Mouse (Mus musculus): ENCODE data around the gene Cnfn. TPM values are rescaled to one million over a fixed set of nuclear protein-coding genes. Genes with fewer than 3 reads are reported as not detected.

The Cnfn gene
- polyA plus RNA-seq, 1 experiment from 2014 or later: not detected

DNA sequence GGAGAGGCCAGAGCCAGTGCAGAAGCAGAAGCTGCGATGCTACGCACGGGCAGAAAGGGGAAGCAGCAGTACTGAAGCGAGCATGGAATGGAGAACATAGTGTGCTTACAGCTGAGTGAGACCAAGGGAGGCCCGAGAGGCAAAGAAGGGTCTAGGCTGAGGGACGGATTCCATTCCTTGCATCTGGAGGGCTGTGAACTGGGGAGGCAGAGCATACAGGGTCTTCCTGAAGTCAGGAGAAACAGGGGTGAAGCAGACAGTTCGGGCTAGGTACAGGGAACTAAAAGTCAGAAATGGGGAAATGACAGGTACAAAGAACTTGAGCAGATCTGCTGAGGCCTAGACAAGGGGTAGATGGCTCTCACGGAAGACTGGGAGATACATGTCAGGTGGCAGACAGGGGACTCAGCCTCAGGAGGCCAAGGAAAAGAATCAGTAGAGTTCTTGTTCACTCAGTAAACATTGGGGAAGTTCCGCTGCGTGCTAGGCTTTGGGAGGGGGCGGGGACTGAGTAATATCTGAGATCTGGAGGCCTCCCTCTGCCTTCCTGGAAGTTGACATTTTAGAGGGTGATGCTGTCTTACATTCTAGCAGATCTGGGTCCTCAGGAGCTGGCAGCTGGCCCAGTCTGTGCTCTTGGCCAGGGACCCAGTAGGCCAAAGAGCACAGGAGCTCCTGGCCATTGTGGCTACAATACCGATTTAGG is 16.5 kb upstream of the Cnfn start:
- H3K4me2 ChIP-seq (ENCODE audit: low read depth, severe bottlenecking): no peak overlapping the region
- H3K4me3 ChIP-seq (ENCODE audit: low read depth, low read length): no peak overlapping the region
- H3K9me3 ChIP-seq (ENCODE audit: control insufficient read depth, low read length): no peaks in the 10 kb centered on the region
- peaks cover 8% of the 10 kb centered on the region; the same call in 1 of the 2 replicates for H3K36me3 ChIP-seq (ENCODE audit: control insufficient read depth, insufficient read depth, low read length)
- WGBS: 85% methylated on average over 12 of the region's 12 CpGs
- H3K27ac ChIP-seq (replicated peaks; ENCODE audit: low read depth, low read length): no peak overlapping the region
- no peaks in the 10 kb centered on the region for H3K27me3 ChIP-seq (ENCODE audit: control insufficient read depth, insufficient read depth, low read length)
- ATAC-seq (ENCODE audit: insufficient number of reproducible peaks, low FRiP score, low TSS enrichment, low read depth) (no peak), DNase-seq (ENCODE audit: low spot score) (no peak)
- H3K9ac ChIP-seq (ENCODE audit: low read length): no peak overlapping the region
- H3K4me1 ChIP-seq (ENCODE audit: control insufficient read depth, insufficient read depth, low read length): no peaks in the 10 kb centered on the region

DNA sequence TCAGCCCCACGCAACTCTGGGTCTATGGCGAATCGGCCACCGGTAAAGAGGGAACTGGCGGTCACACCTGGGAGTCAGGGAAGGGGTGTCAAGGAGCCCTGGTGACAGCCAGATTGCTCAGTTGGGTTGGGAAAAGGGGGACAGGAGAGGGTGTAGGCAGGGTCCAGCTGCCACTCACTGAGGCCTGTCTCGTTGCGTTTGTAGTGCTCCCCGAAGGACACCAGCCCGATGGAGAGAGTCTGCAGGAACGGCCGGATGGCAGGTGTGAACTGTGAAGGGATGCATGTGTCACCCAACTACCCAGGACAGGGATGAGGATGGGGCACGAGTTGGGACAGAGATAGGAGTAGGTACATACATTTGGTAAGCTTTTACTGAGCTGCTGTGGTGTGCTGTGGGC is 15.7 kb upstream of the Cnfn start:
- no peak for DNase-seq (ENCODE audit: low spot score)
- Histone ChIP-seq H3K4me2 (ENCODE audit: low read depth, severe bottlenecking) (no peak overlapping the region), H3K27me3 (ENCODE audit: control insufficient read depth, insufficient read depth, low read length) (no peaks in the 10 kb centered on the region), H3K4me1 (ENCODE audit: control insufficient read depth, insufficient read depth, low read length) (no peaks in the 10 kb centered on the region; the same call in 1 of the 2 replicates), H3K9me3 (ENCODE audit: control insufficient read depth, low read length) (no peaks in the 10 kb centered on the region), H3K4me3 (ENCODE audit: low read depth, low read length) (no peak overlapping the region), H3K36me3 (ENCODE audit: control insufficient read depth, insufficient read depth, low read length) (peaks cover 8% of the 10 kb centered on the region; the same call in 1 of the 2 replicates), H3K27ac (replicated peaks; ENCODE audit: low read depth, low read length) (no peak overlapping the region), H3K9ac (ENCODE audit: low read length) (no peak overlapping the region)
- 92% methylated on average over 12 of the region's 12 CpGs for WGBS
- no peak for ATAC-seq (ENCODE audit: insufficient number of reproducible peaks, low FRiP score, low TSS enrichment, low read depth)

DNA sequence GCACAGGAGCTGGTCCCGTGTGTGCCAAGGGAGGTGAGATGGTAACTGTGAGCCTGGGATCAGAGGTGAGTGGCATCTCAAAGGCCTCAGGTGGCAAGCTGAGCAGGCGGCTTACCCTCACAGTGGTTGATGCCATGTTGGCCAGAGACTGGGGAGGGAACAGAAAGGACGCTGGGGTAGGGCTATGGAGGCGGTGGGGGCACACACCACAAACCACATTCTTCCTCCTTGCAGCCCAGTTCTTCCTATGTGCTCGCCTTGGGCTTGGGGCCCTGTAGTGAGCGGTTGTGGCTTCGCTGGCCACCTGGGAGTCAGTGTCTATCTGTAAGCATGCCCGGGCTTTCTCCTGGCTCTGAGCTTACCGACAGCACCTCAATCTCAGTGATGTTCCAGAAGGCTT is 15.3 kb upstream of the Cnfn start:
- DNase-seq (ENCODE audit: low spot score): no peak
- H3K9ac ChIP-seq (ENCODE audit: low read length): no peak overlapping the region
- peaks cover 8% of the 10 kb centered on the region; the same call in 1 of the 2 replicates for H3K36me3 ChIP-seq (ENCODE audit: control insufficient read depth, insufficient read depth, low read length)
- no peak for ATAC-seq (ENCODE audit: insufficient number of reproducible peaks, low FRiP score, low TSS enrichment, low read depth)
- no peak overlapping the region for H3K27ac ChIP-seq (replicated peaks; ENCODE audit: low read depth, low read length)
- no peak overlapping the region for H3K4me2 ChIP-seq (ENCODE audit: low read depth, severe bottlenecking)
- peaks cover 3% of the 10 kb centered on the region; the same call in 1 of the 2 replicates for H3K4me1 ChIP-seq (ENCODE audit: control insufficient read depth, insufficient read depth, low read length)
- 89% methylated on average over 9 of the region's 9 CpGs for WGBS
- no peak overlapping the region for H3K4me3 ChIP-seq (ENCODE audit: low read depth, low read length)
- no peaks in the 10 kb centered on the region for H3K9me3 ChIP-seq (ENCODE audit: control insufficient read depth, low read length)
- no peaks in the 10 kb centered on the region for H3K27me3 ChIP-seq (ENCODE audit: control insufficient read depth, insufficient read depth, low read length)

DNA sequence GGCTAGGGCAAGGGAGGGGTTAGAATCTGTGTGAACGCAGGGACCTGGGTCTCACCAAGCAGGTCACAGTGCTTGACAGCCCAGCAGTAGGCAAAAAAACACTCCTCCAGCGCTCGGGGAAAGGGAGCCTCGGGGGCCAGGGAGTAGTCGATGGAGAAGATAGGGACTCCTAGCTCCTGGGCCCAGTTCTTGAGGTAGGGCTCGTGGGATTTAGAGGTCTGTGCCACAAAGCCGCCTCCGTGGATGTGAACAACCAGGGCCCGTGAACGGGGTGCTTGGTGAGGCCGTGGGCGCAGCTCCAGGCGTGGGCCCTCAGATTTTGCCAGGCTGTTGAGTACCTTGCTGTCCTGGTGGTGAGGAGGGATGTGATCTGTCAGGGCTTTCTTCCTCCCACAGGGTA is 14.8 kb upstream of the Cnfn start:
- 85% methylated on average over 13 of the region's 13 CpGs for WGBS
- Histone ChIP-seq H3K9me3 (ENCODE audit: control insufficient read depth, low read length) (no peaks in the 10 kb centered on the region), H3K36me3 (ENCODE audit: control insufficient read depth, insufficient read depth, low read length) (peaks cover 8% of the 10 kb centered on the region; the same call in 1 of the 2 replicates), H3K4me2 (ENCODE audit: low read depth, severe bottlenecking) (no peak overlapping the region), H3K4me3 (ENCODE audit: low read depth, low read length) (no peak overlapping the region), H3K9ac (ENCODE audit: low read length) (no peak overlapping the region), H3K27me3 (ENCODE audit: control insufficient read depth, insufficient read depth, low read length) (no peaks in the 10 kb centered on the region), H3K4me1 (ENCODE audit: control insufficient read depth, insufficient read depth, low read length) (peaks cover 3% of the 10 kb centered on the region; the same call in 1 of the 2 replicates), H3K27ac (replicated peaks; ENCODE audit: low read depth, low read length) (no peak overlapping the region)
- ATAC-seq (ENCODE audit: insufficient number of reproducible peaks, low FRiP score, low TSS enrichment, low read depth) (no peak), DNase-seq (ENCODE audit: low spot score) (no peak)

DNA sequence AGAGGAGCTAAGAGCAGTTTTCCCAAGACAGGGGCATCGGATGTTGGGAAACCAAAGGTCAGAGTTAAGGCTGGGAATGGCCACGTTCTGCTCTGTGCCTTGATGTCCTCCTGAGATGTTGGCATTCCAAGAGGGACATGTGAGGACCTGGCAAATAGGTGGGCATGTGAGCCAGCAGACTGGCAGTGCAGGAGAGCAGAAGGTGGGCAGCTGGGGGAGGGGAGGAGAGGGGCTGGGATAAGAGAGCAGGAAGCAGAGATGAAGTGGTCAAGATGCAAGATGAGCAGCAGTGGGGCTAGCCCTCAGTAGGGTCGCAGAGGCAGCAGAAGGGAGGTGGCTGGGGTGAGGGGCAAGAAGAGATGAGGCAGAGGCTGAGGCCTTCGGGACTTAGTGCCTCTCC is 14.4 kb upstream of the Cnfn start:
- 84% methylated on average over 4 of the region's 4 CpGs for WGBS
- H3K9me3 ChIP-seq (ENCODE audit: control insufficient read depth, low read length): no peaks in the 10 kb centered on the region
- H3K27me3 ChIP-seq (ENCODE audit: control insufficient read depth, insufficient read depth, low read length): no peaks in the 10 kb centered on the region
- H3K4me2 ChIP-seq (ENCODE audit: low read depth, severe bottlenecking): no peak overlapping the region
- H3K36me3 ChIP-seq (ENCODE audit: control insufficient read depth, insufficient read depth, low read length): peaks cover 8% of the 10 kb centered on the region; the same call in 1 of the 2 replicates
- H3K9ac ChIP-seq (ENCODE audit: low read length): no peak overlapping the region
- ATAC-seq (ENCODE audit: insufficient number of reproducible peaks, low FRiP score, low TSS enrichment, low read depth) (no peak), DNase-seq (ENCODE audit: low spot score) (no peak)
- no peak overlapping the region for H3K4me3 ChIP-seq (ENCODE audit: low read depth, low read length)
- peaks cover 6% of the 10 kb centered on the region; the same call in 1 of the 2 replicates for H3K4me1 ChIP-seq (ENCODE audit: control insufficient read depth, insufficient read depth, low read length)
- H3K27ac ChIP-seq (replicated peaks; ENCODE audit: low read depth, low read length): no peak overlapping the region

DNA sequence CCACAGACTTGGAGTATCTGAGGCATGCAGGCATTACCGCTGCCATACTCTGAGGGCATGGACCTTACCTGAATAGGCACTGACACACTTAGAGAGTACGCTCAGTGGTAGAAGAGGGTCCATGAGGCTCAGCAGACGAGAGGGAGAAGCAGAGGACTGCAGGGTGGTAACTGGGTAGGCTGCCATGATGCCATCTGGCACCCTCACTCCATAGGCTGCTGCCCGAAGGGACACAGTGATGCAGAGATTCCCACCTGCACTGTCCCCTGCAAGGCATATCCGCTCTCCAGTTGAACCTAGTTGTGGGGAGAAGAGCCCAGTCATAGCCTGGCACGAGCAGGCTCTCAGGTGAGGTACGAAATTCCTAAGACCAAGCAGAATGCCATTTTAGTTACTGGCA is 13.9 kb upstream of the Cnfn start:
- Histone ChIP-seq H3K4me1 (ENCODE audit: control insufficient read depth, insufficient read depth, low read length) (peaks cover 6% of the 10 kb centered on the region; the same call in 1 of the 2 replicates), H3K36me3 (ENCODE audit: control insufficient read depth, insufficient read depth, low read length) (peaks cover 8% of the 10 kb centered on the region; the same call in 1 of the 2 replicates), H3K9ac (ENCODE audit: low read length) (no peak overlapping the region), H3K27ac (replicated peaks; ENCODE audit: low read depth, low read length) (no peak overlapping the region), H3K4me2 (ENCODE audit: low read depth, severe bottlenecking) (no peak overlapping the region), H3K9me3 (ENCODE audit: control insufficient read depth, low read length) (no peaks in the 10 kb centered on the region), H3K4me3 (ENCODE audit: low read depth, low read length) (no peak overlapping the region), H3K27me3 (ENCODE audit: control insufficient read depth, insufficient read depth, low read length) (no peaks in the 10 kb centered on the region)
- 88% methylated on average over 7 of the region's 7 CpGs for WGBS
- no peak for ATAC-seq (ENCODE audit: insufficient number of reproducible peaks, low FRiP score, low TSS enrichment, low read depth)
- DNase-seq (ENCODE audit: low spot score): no peak

DNA sequence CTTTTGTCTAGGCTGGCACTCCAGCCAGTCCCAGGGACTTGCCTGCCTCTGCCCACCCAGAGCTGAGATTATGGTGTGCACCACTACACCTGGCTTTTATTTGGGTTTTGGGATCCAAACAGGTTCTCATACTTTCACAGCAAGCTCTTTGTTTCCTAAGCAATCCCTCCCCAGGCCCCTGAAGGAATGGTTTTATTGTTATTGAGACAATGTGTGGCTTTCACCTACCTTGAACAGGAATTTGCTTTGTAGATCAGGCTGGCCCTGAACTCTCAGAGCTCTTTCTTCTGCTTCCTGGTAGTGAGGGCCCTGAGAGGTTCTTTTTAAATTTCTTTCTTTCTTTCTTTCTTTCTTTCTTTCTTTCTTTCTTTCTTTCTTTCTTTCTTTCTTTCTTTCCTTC is 13.0 kb upstream of the Cnfn start:
- H3K27me3 ChIP-seq (ENCODE audit: control insufficient read depth, insufficient read depth, low read length): no peaks in the 10 kb centered on the region
- H3K4me2 ChIP-seq (ENCODE audit: low read depth, severe bottlenecking): no peak overlapping the region
- peaks cover 6% of the 10 kb centered on the region; the same call in 1 of the 2 replicates for H3K4me1 ChIP-seq (ENCODE audit: control insufficient read depth, insufficient read depth, low read length)
- no peak for DNase-seq (ENCODE audit: low spot score)
- peaks cover 8% of the 10 kb centered on the region; the same call in 1 of the 2 replicates for H3K36me3 ChIP-seq (ENCODE audit: control insufficient read depth, insufficient read depth, low read length)
- H3K27ac ChIP-seq (replicated peaks; ENCODE audit: low read depth, low read length): no peak overlapping the region
- no peak for ATAC-seq (ENCODE audit: insufficient number of reproducible peaks, low FRiP score, low TSS enrichment, low read depth)
- H3K4me3 ChIP-seq (ENCODE audit: low read depth, low read length): no peak overlapping the region
- no peak overlapping the region for H3K9ac ChIP-seq (ENCODE audit: low read length)
- H3K9me3 ChIP-seq (ENCODE audit: control insufficient read depth, low read length): no peaks in the 10 kb centered on the region

DNA sequence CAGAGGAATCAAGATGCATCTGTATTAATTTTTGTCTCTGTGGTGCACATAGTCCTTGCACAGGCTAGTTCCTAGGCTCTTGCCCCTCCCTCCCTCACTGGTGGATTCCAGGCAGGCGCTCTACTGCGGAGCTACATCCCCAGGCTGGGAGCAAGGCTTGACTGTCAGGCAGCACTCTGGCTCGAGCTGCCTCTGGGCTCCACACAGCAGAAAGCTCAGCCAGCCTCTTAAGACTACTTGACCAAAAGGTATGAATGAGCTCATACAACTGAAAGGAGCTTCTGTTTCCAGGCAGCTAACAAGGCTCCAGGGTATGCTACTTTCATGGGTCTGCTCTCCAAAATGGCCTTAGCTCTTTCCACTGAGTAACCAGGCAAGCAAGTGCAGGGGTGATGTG is 11.8 kb upstream of the Cnfn start:
- Histone ChIP-seq H3K27ac (replicated peaks; ENCODE audit: low read depth, low read length) (no peak overlapping the region), H3K4me1 (ENCODE audit: control insufficient read depth, insufficient read depth, low read length) (peaks cover 8% of the 10 kb centered on the region; the same call in 1 of the 2 replicates), H3K4me3 (ENCODE audit: low read depth, low read length) (no peak overlapping the region), H3K27me3 (ENCODE audit: control insufficient read depth, insufficient read depth, low read length) (no peaks in the 10 kb centered on the region), H3K4me2 (ENCODE audit: low read depth, severe bottlenecking) (no peak overlapping the region), H3K36me3 (ENCODE audit: control insufficient read depth, insufficient read depth, low read length) (peaks cover 8% of the 10 kb centered on the region; the same call in 1 of the 2 replicates), H3K9me3 (ENCODE audit: control insufficient read depth, low read length) (no peaks in the 10 kb centered on the region), H3K9ac (ENCODE audit: low read length) (no peak overlapping the region)
- no peak for ATAC-seq (ENCODE audit: insufficient number of reproducible peaks, low FRiP score, low TSS enrichment, low read depth)
- no peak for DNase-seq (ENCODE audit: low spot score)
- WGBS: 41% methylated on average over 3 of the region's 3 CpGs

Data from limb, embryonic 11.5 days (tissue).